Mouse (Mus musculus) limb, embryonic 11.5 days (tissue): ENCODE measurements around the gene Batf. TPM values are rescaled to one million over a fixed set of nuclear protein-coding genes. Genes with fewer than 3 reads are reported as not detected.

Experiments used
- ATAC-seq: fragments of 200-750 bp; cut with Nextera tagmentation; 2 replicates; pipeline ENCODE4 v1.8.0; 2017; ENCODE audit warnings: low read depth; ENCODE audit not compliant: insufficient number of reproducible peaks, low FRiP score, low TSS enrichment
- DNase-seq: peaks from one replicate; pipeline ENCODE4 v3.0.0-alpha.2; 2015; ENCODE audit warnings: low spot score
- H3K27ac ChIP-seq: fragments of 300-500 bp; sonication (generic); replicated peaks from 2 replicates; pipeline ENCODE4 v1.5.1; 2014; ENCODE audit warnings: low read depth, mild to moderate bottlenecking, low read length
- H3K27me3 ChIP-seq: fragments of 300-500 bp; sonication (generic); 2 replicates; pipeline ENCODE4 v1.6.1; 2014; ENCODE audit warnings: mild to moderate bottlenecking, low read length, mixed read lengths; ENCODE audit not compliant: control insufficient read depth, insufficient read depth
- H3K36me3 ChIP-seq: fragments of 300-500 bp; sonication (generic); 2 replicates; pipeline ENCODE4 v1.6.1; 2014; ENCODE audit warnings: mild to moderate bottlenecking, low read length, moderate library complexity, mixed read lengths; ENCODE audit not compliant: control insufficient read depth, insufficient read depth
- H3K4me1 ChIP-seq: fragments of 300-500 bp; sonication (generic); 2 replicates; pipeline ENCODE4 v1.6.1; 2014; ENCODE audit warnings: low read length, mixed read lengths; ENCODE audit not compliant: control insufficient read depth, insufficient read depth
- H3K4me2 ChIP-seq: fragments of 300-500 bp; sonication (generic); 2 replicates; pipeline ENCODE4 v1.6.1; 2014; ENCODE audit warnings: low read depth, mild to moderate bottlenecking, moderate library complexity; ENCODE audit not compliant: severe bottlenecking
- H3K4me3 ChIP-seq: fragments of 300-500 bp; sonication (generic); 2 replicates; pipeline ENCODE4 v1.5.1; 2014; ENCODE audit warnings: low read depth, low read length
- H3K9ac ChIP-seq: fragments of 300-500 bp; sonication (generic); 2 replicates; pipeline ENCODE4 v1.6.1; 2014; ENCODE audit warnings: mild to moderate bottlenecking, low read length
- H3K9me3 ChIP-seq: fragments of 300-500 bp; sonication (generic); 2 replicates; pipeline ENCODE4 v1.6.1; 2016; ENCODE audit warnings: low read length; ENCODE audit not compliant: control insufficient read depth
- WGBS: fragments of 180-500 bp; shearing (Covaris S2); extraction: QIAGEN DNeasy Blood & Tissue Kit; methylation state at CpG from one replicate; pipeline ENCODE4 v1.1.7; 2014; 5-methylcytosine and 5-hydroxymethylcytosine counted together
- polyA plus RNA-seq: library from polyadenylated mRNA; unstranded; fragments of >200 nt; fragmentation: Nextera tagmentation; extraction: Ambion mirVana; gene quantifications from 2 replicates; pipeline ENCODE4 v1.2.1, GENCODE M21; 2014

Gene Batf
- polyA plus RNA-seq, 1 experiment from 2014 or later = 1.5 TPM

DNA sequence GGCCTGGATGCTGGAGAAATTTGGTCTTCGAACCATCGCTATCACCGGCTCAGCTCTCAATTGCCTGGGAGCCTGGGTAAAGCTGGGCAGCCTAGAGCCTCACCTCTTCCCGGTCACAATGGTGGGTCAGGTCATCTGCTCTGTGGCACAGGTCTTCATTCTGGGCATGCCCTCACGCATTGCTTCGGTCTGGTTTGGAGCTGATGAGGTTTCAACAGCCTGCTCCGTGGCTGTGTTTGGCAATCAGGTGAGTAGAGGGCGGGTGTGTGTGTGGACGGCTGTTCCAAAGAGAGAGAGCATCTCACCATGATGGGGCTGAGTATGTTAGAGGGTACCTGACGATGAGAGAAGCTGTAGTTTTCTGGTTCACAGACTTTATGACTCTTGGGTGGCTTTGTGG, 60.9 kb downstream of the Batf start:
- no peaks in the 10 kb centered on the region for H3K9me3 ChIP-seq
- no peak for ATAC-seq
- peaks cover 3% of the 10 kb centered on the region; the same call in 1 of the 2 replicates for H3K4me1 ChIP-seq
- no peak for DNase-seq
- H3K4me3 ChIP-seq = no peak overlapping the region
- WGBS = 84% methylated on average over 10 of the region's 10 CpGs
- H3K36me3 ChIP-seq = no peaks in the 10 kb centered on the region
- H3K27me3 ChIP-seq = 0 out of 2 replicates have a peak, but pooled peaks cover 2% of the 10 kb centered on the region
- no peak overlapping the region for H3K9ac ChIP-seq
- no peak overlapping the region for H3K27ac ChIP-seq
- no peak overlapping the region for H3K4me2 ChIP-seq

DNA sequence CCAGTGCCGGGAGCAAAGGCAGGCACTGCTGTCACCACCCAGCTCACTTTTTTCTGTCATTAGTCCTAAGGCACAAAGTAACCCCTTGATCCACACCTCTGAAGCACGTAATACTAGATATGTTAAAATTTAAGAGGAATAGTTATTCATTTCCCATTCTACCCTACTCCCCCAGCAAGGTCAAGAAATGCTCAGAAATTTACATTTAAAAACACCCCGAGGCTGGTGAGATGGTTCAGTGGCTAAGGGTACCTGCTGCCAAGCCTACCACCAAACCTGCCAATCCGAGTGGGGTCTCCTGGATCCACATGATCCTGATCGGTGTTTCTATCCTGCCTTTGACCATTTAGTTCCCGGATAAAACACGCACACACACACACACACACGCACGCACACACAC, 63.4 kb downstream of the Batf start:
- H3K27ac ChIP-seq = no peak overlapping the region

DNA sequence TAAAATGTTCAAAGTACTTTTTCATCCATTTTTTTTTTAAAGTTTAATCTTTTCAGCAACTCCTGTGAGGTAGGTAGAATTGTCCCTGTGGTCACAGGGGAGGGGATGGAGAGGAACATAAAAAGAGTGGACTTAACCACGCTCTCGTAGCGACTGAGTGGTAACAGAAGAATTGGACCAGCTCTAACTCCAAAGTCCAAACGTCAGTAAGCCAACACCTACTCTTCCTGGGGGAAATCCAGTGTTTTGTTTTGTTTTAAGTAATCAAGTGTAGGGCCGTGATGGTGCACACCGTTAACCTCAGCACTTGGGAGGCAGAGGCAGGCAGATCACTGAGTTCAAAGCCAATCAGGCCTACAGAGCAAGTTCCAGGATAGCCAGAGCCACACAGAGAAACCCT, 65.6 kb downstream of the Batf start:
- H3K9me3 ChIP-seq = no peaks in the 10 kb centered on the region
- 0 out of 2 replicates have a peak, but pooled peaks cover 2% of the 10 kb centered on the region for H3K27me3 ChIP-seq
- H3K4me2 ChIP-seq = no peak overlapping the region
- ATAC-seq (no peak), DNase-seq (no peak)
- H3K4me3 ChIP-seq = no peak overlapping the region
- no peaks in the 10 kb centered on the region for H3K4me1 ChIP-seq
- 83% methylated on average over 6 of the region's 6 CpGs for WGBS
- H3K36me3 ChIP-seq = no peaks in the 10 kb centered on the region
- H3K27ac ChIP-seq = no peak overlapping the region
- no peak overlapping the region for H3K9ac ChIP-seq

More for the DNA sequence above, 63.4 kb downstream of the Batf start:
- H3K4me1 ChIP-seq = peaks cover 3% of the 10 kb centered on the region; the same call in 1 of the 2 replicates
- H3K4me3 ChIP-seq = no peak overlapping the region
- 0 out of 2 replicates have a peak, but pooled peaks cover 2% of the 10 kb centered on the region for H3K27me3 ChIP-seq
- no peak overlapping the region for H3K4me2 ChIP-seq
- DNase-seq (no peak), ATAC-seq (no peak)
- H3K9ac ChIP-seq = no peak overlapping the region
- WGBS = 90% methylated on average over 9 of the region's 9 CpGs
- no peaks in the 10 kb centered on the region for H3K36me3 ChIP-seq
- no peaks in the 10 kb centered on the region for H3K9me3 ChIP-seq

DNA sequence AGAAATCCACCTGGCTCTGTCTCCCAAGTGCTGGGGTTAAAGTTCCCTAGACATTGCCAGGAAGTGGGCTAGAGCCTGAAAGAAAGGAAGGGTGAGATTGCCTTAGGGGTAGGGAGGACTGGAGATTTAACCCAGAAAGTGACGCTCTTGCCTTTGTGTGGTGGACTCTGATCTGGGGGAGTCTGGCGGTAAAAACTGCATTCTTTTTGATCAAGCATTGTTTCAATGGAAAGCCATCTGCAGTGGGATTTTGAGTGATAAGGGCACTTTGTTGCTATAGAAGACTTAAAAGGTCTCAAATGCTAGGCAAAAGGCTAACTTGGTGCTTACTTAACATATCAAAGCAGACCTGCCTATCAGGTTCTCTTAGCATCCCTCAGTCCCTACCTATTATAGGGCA, 66.8 kb downstream of the Batf start:
- Histone ChIP-seq H3K27ac (no peak overlapping the region), H3K4me1 (no peaks in the 10 kb centered on the region), H3K9ac (no peak overlapping the region), H3K27me3 (no peaks in the 10 kb centered on the region), H3K4me2 (no peak overlapping the region), H3K9me3 (no peaks in the 10 kb centered on the region), H3K4me3 (no peak overlapping the region), H3K36me3 (no peaks in the 10 kb centered on the region)
- ATAC-seq = no peak
- 59% methylated on average over 2 of the region's 2 CpGs for WGBS
- no peak for DNase-seq

DNA sequence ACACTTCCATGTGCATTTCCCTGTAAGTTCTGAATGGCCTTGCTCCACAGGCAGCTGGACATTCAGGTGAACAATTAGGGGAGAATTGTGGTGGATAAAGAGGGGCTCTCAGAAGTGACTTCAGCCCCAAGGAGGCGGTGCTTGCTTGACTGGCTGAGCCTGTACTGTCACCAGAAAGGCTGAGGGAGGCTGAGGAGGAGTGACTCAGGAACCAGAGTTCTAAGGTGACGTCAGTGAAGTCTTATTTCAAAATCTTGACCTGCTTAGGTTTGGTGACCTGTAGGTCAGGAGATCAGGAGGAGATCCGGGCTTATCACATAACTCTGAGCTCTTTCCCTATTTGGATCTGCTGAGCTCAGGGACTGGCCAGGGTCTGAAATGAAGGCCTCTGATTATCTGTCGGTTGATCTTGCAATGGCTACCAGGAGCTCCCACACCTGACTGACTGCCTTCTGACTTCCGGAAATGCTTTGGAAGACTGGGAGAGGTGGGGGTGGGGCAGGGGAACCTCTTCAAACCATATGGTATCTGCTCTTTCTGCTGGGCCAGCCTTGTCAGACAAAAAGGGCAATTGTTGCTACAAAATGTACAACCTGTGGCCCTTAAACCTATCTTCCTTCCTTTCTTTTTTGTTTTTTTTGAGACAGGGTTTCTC, 68.3 kb downstream of the Batf start:
- H3K27me3 ChIP-seq = no peaks in the 10 kb centered on the region
- ATAC-seq (no peak), DNase-seq (no peak)
- WGBS = 55% methylated on average over 5 of the region's 5 CpGs
- no peak overlapping the region for H3K9ac ChIP-seq
- no peak overlapping the region for H3K27ac ChIP-seq
- no peak overlapping the region for H3K4me3 ChIP-seq
- no peaks in the 10 kb centered on the region for H3K9me3 ChIP-seq
- H3K4me1 ChIP-seq = no peaks in the 10 kb centered on the region
- H3K36me3 ChIP-seq = no peaks in the 10 kb centered on the region
- no peak overlapping the region for H3K4me2 ChIP-seq

DNA sequence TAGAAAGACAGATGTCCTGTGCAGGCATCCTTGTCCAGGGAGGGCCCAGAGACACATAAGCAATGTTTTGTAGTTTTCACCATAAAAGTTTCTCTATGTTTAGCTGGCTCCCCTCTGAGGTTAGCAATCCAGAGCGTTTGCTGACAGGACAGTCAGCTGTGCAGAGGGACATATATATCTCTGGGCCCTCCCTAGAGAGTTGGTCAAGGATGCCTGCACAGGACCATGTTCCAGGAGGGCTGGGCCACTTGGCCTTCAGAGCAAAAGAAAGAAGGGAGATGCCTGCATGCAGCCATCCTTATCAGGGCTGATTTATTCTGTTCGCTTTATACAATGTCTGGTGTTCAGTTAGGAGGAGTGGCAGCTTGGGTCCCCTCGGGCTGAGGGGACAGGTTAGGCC, 70.0 kb downstream of the Batf start:
- Histone ChIP-seq H3K27ac (no peak overlapping the region), H3K27me3 (no peaks in the 10 kb centered on the region), H3K4me3 (no peak overlapping the region), H3K9me3 (no peaks in the 10 kb centered on the region), H3K4me2 (no peak overlapping the region), H3K36me3 (no peaks in the 10 kb centered on the region), H3K9ac (no peak overlapping the region), H3K4me1 (no peaks in the 10 kb centered on the region)
- ATAC-seq (no peak), DNase-seq (no peak)
- 80% methylated on average over 3 of the region's 3 CpGs for WGBS

DNA sequence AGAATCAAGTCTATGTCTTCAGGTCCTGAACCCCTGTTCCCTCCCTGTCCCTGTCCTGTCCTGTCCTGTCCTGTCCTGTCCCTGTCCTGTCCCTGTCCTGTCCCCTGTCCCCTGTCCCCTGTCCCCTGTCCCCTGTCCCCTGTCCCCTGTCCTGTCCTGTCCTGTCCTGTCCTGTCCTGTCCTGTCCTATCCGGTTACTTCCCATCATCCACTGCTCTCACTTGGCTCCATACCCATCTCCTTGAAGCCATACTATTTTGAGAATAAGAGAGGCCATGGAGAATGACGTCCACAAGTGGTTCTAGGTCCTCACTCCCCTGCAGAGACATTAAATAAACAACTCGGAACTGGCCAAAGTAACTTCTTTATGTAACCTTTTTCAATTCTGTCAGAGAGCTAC, 70.6 kb downstream of the Batf start:
- no peak for ATAC-seq
- 73% methylated on average over 3 of the region's 3 CpGs for WGBS

More for the DNA sequence above, 70.6 kb downstream of the Batf start:
- Histone ChIP-seq H3K4me1 (no peaks in the 10 kb centered on the region), H3K9ac (no peak overlapping the region), H3K27ac (no peak overlapping the region), H3K4me3 (no peak overlapping the region), H3K9me3 (no peaks in the 10 kb centered on the region), H3K27me3 (no peaks in the 10 kb centered on the region), H3K4me2 (no peak overlapping the region), H3K36me3 (no peaks in the 10 kb centered on the region)
- no peak for DNase-seq
